Mouse (Mus musculus): ENCODE results near the gene Slc44a3.
"Not testable (repeated sequence)": the region's sequence is repeated elsewhere in the genome, so short reads cannot be mapped to it uniquely, and the experiment has no call there.

Gene Slc44a3

DNA sequence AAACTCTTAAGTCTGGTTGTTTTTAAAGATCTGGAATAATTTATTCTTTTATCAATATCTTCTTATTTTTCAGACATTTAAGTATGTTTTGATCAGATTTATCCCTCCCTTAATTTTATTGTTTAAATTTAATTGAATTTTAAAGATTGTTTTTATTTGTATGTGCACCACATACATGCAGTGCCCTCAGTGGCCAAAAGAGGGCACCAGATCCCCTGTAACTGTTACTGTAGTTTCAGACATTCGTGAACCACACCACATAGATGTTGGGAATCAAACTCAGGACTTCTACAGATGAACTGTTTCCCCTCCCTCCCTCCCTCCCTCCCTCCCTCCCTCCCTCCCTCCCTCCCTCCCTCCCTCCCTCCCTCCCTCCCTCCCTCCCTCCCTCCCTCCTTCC is 18.2 kb upstream of the Slc44a3 start:
- no peak for DNase-seq (ENCODE audit: low spot score)

DNA sequence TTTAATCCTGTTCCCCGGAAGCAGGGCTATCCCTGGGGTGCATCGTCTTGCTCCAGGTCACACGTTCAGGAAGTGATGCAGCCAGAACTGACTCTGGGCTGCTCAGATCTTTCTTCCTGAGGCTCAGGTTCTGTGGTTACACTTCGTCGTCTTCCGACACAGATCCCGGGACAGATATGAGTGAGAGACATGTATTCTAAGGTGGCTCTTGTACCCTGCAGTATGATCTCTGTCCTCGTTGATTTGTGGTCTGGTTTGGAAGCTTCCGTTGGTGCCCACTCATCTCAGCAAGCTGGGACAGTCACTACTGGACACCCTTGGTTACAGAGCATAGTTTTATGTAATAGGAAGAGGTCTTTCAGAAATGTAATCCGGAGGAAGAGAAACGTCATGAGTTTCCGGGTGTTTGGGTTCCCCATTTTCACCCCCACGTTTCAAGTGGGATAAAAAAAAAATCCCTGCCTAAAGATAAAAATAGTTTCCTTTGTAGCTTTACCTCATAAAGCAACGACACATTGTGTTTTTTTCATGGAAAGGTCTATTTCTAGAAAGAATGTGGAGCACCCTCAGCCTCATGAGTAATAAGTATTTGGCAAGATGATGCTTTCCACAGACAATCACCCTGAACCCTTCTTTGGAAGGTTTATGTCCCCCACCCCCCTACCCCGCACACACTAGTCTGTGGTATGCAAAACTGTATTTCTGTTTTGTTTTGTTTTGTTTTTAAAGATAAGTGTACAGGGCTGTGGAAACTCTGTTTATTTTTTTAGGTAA is 15.8 kb upstream of the Slc44a3 start:
- no peak for DNase-seq (ENCODE audit: low spot score)

DNA sequence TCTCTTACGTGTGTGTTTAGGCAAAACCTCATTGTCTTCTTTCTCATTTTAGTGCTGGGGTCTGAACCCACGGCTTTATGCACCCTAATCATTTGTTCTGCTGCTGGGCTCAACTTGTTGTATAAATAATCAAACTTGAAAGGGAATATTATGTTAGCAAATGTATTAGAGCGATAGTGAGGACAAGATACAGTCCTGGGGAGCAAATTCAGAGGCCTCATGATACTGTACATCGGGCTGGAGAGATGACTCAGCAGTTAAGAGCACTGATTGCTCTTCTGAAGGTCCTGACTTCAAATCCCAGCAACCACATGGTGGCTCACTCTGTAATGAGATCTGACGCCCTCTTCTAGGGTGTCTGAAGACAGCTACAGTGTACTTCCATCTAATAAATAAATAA is 8.4 kb upstream of the Slc44a3 start:
- DNase-seq (ENCODE audit: low spot score), result no peak

DNA sequence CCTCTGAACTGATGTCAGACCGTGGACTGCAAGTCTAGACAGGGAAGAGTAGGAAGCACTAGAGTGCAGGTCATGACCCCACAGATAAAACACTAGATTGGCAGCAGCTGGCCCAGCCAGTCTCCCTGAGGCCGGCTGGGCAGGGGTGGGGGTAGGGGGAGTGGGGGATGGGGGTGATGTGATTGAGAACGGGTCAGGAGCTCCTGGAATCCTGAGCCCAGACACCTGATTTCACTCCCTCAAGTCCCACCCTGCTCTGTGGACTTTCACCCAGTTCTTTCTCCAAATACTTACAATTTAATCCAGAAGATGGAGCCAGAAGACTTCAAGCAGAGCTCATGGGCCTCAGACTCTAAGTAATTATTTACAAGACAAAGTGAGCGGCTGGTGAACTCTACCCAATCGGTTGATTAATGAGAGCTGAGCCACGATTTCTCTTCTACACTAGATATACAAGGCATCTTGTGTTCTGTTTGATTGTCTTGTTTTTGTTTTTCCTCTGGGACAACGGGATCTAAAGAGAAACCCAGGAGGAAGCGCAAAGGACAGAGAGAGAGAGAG is 7.7 kb upstream of the Slc44a3 start:
- no peak for DNase-seq (ENCODE audit: low spot score)

DNA sequence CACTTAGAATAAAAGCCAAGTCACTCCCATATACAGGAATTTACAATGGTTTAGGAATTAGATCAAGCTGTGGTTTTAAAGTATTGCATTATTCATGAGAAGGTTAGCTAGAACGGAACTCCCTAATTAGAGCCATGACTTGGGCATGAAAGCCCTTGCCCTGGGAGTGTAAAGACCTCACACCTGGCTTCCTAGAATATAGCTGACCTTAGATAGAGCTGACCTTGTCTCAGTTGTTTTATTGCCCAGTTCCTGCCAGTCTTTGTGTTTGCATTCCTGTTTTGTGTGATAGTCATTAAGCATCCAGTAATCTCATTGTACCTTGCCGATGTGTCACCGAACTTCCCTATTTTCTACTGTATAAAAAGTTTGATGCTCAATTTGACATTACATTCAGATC is 6.6 kb upstream of the Slc44a3 start:
- not testable (repeated sequence) for DNase-seq (ENCODE audit: low spot score)

DNA sequence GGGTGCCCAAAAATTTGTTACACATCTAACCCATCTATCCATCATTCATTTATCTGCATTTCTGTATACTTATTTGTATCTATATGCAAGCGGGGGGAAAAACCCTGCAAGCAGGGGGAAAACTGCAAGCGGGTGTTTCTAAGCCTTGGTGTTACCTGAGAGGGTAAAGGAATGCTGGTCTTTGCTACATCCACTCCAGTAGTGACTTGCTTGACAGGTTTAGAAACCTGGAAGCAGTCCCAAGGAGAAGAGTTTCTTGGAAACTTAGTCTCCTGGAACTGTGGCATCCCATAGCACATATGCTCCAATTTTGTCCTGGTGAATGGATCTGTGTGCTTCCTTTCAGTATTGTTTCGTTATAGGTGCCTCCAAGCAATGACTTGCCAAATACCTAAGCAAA is 5.8 kb upstream of the Slc44a3 start:
- no peak for DNase-seq (ENCODE audit: low spot score)

DNA sequence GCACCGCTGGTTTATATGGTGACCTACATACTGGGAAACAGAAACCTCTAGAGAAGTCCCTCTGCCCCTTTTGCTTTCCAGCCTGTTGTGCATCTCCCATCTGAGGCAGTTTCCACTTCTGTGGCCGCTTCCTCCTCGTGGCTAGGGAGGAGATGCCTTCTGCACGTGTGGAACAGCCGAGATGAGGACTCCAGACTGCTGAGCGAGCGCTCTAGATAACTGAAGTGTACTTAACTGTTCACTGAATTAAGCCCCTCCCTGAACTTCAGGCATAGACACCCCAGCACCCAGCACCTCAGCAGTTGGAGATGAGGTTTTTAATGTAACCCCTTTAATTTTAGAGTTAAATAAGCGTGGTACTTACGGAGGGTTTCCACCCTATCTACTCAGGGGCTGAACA is 4.6 kb upstream of the Slc44a3 start:
- DNase-seq (ENCODE audit: low spot score), result no peak

DNA sequence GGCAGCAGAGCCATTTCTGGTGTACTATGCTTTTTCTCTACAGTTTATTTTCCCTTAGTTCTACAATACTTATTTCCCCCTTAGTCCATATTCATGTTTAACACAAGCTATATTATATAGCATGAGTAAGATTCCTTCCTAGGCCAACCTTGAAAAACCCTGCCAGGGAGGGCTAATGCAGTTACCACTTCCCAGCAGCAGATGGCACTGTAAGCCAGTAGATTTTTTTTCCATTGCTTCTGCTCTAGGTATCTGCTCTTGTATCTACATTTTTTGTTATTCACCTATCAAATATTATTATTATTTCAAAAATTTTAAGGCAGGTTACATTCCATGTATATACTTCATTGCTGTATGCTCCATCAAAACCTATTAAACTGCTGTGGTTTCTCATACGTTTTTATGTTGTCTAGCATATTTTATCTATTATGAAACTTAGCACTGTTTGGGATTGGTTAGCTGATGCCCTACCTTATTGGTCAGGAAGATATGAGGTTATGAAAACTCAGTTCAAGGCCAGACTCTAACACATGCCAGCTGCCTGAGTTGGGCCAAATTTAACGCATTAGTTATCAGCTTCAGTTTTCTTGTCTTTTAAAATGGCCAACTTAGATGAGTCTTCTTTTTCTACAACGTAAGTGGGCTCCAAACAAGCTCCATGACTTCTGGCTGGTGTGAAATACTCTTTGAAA is 3.8 kb upstream of the Slc44a3 start:
- peak; percentile 29 for DNase-seq (ENCODE audit: low spot score)

DNA sequence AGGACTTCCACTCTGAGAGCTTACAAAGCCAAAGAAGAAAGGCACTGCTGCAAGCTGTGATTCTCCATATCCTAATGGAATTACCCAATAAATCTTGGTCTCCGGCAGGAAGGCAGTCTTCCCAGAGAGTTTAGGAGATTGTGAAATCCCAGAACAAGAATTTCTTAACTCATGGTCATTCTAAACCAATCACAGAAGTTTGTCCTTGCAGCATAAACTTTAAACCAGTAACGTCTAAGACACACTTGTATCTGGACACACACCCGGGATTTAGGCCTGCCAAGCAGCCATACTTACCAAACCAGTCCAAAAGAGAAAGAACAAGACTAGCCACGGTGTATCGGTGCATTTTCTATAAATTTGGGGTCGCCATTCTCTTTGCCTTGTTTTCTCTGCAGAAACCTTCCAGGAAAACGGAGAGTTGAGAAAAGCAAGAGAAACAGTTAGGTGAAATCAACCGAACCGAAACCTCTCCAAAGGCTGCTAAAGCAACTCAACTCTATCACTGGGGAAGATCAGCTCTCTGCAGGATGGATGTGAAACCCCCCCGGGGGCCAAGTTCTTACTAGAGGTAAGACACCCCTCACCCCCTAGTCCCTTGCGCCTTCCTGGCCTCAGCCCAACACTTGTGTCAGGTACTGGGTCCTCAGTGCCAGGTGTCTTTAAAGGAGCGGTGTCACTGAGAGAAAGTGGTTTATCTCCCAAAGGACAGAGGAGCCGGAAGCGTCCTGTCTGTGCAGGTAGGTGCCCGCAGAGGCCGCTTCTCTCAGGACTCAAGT is 645 bp downstream of the Slc44a3 start:
- no peak for DNase-seq (ENCODE audit: low spot score)

DNA sequence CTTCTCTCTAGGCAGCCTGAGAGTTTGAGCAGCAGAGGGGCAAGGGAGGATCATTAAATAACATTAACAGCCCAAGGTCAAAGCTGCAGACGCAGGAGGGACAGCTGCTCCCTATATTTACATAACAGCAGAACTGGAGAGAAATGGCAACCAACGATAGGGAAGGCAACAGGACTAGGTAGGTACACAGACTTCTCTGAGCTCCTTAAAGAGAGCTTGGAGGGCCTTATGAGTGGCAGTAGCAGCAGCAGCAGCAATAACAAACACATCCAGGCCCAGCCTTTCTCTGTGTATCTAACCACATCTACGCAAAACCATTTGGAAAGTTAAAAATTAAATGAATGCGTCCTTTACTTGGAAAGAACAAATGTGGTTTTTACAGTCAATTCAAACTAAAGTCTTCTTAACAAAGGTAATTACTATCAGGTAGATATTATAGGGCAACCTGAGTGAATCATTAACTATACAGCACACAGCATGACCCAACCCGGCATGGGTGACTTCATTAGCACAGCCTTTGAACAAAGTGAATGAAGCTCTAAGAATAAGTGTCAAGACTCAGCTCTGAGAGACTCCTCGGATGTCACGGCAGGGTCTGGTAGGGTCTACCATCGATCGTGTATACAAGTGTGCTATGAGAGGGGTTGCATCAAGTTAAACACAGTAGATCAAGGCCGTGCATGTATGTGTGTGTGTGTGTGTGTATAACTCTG is 1.5 kb downstream of the Slc44a3 start:
- DNase-seq (ENCODE audit: low spot score), result no peak

DNA sequence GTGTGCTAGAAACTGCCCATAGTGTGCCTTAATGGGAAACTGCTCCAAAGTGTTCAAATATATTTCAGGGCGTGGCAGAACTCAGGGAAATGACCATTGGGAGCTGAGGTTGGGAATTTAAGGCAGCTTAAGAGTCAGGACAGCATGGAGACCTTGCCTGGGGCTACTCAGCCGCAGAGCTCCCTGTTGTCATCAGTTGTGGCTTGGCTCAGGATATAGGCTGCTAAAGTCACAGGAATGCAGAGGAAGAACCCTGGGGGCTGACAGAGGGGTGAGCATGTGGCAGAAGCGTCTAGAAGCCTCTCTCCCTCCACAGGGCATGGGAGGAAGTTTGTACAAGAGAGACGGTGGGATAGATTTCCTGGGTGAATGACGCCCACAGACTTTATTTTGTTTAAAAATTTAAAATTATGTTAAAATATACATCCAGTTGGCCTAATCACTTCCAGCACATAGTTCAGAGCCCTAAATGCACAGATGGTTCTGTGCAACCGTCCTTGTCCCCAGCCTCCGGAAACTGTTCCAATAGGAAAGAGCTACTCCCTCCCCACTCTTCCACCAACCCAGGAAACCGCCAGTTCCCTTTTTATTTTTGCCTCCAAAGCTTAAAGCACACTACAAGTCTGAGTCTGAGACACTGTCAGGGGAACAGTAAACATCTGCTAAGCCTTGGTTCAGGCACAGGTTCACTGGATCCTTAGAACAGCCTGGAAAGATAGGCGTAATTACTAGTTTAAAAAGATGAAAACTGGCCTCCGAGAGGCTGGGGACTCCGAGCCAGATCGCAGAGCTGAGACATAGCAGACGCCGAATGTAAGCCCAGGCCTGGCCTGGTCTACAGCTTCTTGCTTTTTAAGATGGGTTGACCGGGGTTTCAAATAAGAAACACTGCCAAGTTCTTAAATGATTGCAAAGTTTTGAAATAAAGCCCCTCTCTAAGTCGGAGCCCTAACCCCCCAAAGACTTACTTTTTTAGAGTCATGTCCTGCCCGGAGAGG is 5.8 kb downstream of the Slc44a3 start:
- no peak for DNase-seq (ENCODE audit: low spot score)

DNA sequence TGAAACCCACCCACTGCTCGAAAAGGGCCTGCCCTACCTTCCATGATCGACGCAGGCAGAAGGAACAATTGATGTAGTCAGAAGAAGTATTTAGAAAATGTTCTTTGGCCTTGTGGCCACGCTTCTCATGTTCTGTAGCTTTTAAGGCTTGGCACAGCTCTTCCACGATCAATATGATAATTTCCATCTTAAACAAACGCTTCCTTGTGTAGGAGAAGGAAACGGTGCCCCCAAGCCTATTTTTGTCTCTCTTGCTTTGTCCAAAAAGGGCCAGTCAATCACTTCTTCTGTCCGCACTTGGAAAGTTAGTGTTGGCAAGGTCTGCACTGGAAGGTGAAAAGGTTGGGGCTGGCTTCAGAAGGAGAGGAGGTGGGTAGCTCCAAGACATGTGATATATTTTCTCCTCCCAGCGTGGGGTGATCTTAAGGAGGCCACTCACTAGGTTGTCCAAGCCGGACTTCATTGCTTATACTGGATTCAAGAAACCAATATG is 10.5 kb downstream of the Slc44a3 start:
- DNase-seq (ENCODE audit: low spot score), result no peak

DNA sequence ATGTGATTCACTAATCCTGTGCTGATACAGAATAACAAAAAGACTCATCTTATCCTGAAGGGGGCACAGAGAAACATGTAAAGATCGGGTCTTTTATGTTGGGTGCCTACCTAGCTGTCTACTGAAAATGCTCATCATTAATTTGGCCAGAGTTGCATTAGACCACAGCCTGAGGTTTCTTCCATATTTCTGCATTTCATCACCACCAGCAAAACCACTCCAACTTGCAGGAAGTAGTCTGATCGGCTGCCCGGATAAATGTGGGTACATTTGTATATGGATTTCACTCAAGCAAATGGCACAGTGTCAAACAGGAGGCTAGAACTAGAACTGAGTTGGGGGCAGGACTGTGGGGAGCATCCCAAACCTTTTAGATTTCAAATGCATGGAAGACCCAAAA is 11.1 kb downstream of the Slc44a3 start:
- DNase-seq (ENCODE audit: low spot score), result no peak

DNA sequence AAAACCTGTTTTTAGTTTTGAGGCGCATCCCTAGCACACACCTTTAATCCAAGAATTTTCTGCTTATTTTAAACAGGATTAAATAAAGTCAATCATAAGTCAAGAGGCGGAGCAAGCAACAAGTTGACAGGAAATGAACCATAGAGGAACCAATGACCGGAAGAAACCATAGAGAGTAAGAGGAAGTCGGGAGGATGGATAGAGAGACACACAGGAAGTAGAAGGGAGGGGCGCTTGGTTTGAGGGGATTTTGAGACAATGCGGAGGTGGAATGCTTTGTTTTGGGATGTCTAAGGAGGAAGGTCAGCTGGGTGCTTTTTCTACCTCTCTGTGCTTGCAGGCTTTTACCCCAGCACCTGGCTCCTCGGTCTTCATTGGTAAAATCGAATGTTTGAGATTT is 15.2 kb downstream of the Slc44a3 start:
- DNase-seq (ENCODE audit: low spot score), result no peak

DNA sequence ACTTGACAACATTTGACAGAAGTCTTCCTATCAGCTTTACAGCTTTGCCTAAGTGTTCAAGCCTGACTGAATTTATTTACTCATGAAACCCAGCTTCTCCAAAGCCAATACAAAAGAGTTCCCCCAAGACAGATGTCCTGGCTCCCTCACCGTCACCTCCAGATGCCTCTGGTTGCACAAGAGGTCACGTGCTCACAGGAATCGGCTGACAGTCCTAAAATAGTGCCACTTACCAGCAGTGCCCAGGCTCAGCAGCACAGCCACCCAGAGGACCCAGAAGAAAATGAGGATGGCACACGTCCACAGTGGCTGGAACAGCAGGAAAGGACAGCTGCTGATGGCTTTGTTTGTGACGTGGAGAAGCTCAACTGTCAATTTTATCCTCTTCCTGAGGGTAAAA is 23.1 kb downstream of the Slc44a3 start:
- no peak for DNase-seq (ENCODE audit: low spot score)

DNA sequence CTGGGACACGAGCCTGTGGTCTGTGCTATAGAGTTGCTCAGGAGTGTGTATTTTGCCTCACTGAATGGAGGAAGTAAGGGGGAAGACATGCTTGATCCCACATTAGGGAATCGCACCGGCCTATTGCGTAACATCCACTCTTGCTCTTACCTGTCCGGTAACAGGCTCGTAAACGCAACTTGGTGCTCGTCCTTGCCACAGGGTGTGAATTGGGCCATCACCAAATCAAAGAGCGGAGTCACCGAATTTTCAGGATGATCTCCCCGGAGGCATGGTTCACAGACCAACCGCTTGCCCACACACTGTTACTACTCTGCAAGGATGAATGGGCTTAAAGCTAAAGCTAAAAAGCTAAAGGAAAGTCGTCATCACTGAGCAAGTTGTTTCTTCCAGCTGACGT is 24.5 kb downstream of the Slc44a3 start:
- no peak for DNase-seq (ENCODE audit: low spot score)

DNA sequence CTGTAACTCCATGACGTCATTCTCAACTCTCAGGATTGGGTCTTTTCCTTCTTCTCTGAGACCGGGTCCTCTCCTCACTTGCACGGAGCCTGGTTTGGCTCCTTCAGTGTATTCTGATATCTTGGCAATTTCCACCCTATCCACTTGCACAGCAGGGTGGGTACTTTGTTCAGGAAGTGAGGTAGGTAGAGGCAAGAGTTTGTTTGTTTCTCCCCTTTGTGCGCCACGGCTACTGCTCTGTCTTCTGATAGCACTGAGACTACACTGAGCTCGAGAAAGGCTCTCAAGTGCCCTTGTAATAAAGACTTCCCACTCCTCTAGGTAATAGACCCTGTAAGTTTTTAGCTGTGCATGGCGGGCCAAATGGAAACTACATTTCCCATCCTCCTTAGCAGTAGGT is 25.4 kb downstream of the Slc44a3 start:
- DNase-seq (ENCODE audit: low spot score), result no peak

DNA sequence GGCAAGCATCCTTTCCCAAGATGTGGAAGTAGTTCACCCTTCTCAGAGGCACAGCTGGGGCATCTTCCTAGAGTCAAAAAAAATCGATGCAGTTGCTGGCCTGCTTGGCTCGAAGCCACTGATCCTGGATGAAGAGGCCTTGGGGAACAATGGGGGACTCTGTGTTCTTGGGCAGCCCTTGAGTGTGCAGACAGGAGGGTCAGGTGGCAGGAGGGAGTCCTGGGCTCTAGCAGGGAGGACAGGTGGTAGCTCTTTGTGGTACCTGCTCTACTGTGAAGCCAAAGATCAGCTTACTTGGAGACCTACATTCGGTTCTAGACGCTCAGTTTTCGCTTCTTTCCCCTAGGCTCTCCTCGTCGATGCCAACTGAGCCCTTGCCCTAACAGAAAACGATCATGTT is 26.0 kb downstream of the Slc44a3 start:
- DNase-seq (ENCODE audit: low spot score), result no peak

DNA sequence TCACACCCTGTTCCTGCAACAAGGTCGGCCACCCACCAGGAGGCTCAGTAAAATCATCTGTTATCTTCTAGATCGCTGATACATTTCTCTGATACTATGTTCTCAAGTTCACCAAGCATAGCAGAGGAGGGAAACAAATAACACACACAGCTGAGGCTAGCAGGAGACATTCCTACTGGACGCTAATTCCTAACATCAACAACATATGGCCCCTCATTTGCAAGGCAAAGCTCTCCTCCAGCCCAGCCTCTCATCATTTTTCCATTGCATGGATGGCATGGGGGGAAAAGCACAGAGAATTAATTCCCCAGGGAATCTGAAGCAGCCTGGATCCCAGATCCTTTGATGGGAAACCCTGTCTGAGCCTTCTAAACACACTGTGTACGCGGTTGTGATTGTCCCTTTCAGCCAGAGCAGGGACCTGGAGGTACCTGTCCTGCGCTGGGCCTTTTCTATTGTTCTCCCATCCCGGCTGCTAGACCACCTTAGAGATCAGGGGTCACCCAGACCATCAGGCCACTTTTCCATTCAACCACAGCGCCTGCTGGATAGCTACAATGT is 27.2 kb downstream of the Slc44a3 start:
- DNase-seq (ENCODE audit: low spot score), result no peak

DNA sequence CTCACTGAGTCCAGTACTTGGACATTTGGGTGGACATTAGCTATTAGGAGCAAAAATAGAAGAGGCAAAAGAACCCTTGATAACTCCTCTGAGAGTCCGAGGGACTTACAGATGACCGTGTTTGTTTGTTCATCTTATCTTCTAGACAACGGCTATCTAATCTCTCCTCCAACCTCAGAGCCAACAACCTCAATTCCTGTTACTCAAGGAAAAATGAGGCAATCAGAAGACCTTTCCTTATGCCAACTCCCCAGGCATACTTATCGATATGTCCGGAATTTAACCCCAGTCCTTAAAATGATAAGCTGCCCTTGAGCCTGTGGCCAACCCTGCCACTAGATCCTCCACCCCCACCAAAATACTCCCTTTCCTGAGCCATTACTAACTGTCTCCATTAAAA is 31.5 kb downstream of the Slc44a3 start:
- no peak for DNase-seq (ENCODE audit: low spot score)

Measured in c-Kit-positive CD71-positive TER-119-positive erythroid progenitor cells, embryonic 14.5 days (primary cell).